Mouse (Mus musculus): Measurements from ENCODE around the gene Morc1.

The Morc1 gene

DNA sequence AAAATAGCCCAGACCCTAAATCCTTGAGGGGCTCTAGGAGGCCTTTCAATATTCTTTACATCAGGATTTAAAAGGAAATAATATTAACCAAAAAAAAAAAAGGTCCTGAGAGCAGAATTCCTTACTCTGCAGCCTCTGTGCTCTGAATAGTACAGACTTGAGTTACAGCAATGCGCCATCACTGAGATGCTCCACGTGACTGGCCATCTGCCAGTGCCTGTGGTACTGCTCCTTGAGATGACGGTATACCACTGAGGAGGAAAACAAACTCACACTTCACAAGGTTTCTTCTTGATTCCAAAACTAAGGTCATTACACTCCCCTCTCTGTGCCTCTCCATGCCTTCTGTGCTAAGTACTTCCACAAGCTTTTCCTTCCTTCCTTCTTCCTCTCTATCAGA lies 195.1 kb downstream of the Morc1 start:
- DNase-seq (ENCODE audit: inconsistent ontology term), result no peak

DNA sequence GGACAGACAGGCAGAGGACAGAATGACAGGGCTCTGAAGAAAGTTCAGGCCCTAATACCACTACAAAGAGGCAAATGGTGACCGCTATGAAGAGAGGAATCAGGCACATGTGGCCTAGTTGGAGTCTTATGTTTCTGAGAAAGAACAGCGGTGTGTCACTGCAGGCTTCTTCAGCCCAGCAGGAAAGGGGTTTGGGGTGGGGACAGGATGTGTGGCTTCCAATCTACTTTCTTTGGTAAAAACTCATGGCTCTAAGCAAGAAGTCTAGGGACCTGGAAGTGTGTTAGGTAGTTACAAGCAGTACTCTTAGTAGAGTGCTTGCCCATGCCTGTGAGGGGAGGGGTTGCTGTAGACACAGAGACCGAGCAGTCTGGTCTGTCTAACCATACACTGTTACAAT lies 196.3 kb downstream of the Morc1 start:
- no peak for DNase-seq (ENCODE audit: inconsistent ontology term)

DNA sequence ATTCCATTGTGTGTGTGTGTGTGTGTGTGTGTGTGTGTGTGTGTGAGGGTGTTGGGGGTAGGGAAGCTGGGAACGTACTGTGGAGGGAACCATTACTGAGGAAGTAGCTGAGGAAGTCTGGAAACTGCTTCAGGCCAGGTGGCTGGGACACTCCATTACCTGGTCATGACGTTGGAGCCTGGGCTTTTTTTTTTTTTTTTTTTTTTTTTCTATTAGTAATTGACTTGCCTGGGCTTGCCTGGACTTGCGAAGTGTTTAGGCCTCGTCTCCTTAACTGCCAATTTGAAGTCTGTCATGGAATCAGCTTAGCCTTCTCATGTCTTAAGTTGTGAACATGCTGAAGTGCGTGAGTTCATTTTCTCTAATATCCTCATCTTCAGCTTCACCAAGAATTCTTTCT lies 198.7 kb downstream of the Morc1 start:
- no peak for DNase-seq (ENCODE audit: inconsistent ontology term)

DNA sequence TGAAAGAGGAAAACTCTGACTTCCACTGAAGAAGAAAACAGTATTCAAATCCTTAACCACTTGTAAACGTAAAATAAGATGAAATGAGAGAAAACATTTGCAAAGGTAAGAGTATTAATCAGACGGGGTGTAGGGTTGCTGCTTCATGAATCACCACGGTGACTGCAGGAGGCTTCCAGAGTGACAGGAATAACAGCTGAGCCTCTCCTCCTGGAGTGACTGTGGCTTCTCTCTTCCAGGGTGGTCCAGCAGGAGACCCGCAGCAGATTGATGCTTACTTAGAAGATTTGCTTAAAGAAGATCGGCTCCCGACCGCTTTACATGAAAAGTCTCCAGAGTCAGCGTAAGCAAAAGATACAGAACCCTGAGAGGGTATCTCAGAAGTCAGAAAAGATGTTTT lies 199.4 kb downstream of the Morc1 start:
- no peak for DNase-seq (ENCODE audit: inconsistent ontology term)

DNA sequence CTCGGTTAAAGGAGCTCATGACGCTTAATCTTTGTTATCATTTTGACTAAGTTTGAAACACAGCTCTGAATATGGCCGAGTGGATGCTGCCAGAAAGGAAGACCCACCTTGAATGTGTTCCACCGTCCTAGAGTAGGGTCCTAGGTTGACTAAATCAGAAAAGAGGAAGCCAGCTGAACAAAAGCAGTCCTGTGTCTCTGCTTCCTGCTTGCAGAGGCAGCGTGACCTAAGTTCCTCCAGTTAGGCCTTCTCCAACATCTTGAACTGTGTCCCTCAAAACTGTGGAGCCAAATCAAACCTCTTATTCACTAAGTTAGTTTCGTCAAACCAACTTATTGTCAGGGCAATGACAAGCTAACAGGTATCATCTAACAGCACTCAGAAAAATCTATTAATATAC lies 201.3 kb downstream of the Morc1 start:
- no peak for DNase-seq (ENCODE audit: inconsistent ontology term)

DNA sequence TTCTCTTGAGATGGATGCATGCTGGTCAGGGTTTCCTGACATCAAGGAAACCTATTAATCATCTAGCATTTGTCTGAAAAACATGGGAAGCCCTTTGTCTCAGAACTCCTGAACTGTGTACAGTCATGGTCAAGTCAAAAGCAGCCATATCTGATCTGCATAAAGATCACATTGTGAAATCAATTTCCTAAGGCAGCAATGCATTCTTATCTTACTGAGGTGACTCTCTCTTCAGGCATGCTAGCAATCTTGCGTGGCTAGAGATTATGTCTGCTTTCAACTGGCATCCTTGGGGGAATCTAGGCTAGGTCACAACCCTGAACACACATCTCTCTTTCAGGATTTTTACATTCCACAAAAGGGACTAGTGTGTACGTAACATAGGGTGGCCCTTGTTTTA lies 215.2 kb downstream of the Morc1 start:
- DNase-seq (ENCODE audit: inconsistent ontology term), result peak; percentile 60

DNA sequence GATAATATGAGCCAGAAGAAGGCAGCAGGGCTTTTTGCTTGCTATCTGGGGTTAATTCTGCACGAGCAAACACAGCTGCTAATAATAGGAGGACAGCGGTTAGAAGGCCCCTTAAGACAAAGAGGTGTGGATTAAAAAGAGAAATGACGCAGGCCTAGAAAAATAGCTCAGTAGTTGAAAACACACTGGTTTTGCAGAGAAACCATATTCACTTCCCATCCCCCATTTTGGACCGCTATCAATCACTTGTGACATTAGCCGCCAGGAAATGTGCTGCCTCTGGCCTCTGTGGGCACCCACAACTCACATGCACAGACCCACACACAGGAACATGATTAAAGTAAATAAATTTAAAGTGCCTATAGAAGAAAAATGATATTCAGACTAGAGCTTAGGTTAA lies 240.7 kb downstream of the Morc1 start:
- DNase-seq (ENCODE audit: inconsistent ontology term), result no peak

DNA sequence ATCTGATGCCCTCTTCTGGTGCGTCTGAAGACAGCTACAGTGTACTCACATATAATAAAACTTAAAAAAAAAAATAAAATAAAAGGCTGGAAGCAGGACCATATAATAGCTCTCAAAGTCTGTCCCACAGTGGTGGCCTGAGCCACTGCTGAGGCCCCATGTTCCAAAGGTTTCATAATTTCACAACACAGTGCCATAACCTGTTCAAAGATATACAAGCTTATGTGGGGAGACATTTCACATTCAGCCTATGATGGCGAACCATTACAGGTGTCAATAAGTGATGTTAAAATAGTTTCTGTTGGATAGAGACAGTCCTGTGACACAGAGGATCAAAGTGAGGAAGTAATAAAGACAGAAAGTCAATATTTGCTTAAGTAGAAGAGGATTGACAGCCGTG lies 241.6 kb downstream of the Morc1 start:
- no peak for DNase-seq (ENCODE audit: inconsistent ontology term)

DNA sequence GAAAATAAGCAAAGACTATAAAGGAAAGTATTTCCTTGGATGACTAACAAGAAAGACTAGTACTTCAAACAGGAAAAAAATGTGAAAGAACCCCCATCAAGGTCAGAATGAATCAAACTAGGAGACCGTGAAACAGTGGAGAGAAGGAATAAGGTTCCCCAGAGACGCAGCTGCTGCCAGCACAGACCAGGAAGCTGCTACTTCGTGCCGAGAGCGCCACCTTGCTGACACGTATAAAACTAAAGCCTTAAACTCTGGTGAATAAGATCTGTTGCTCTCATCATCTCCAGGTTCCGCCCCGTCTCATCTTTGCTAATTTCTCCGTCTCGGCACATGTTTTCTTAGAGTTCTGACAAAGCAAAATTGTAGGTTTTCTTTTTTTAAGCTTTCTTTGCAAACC lies 244.6 kb downstream of the Morc1 start:
- peak; percentile 62 for DNase-seq (ENCODE audit: inconsistent ontology term)

DNA sequence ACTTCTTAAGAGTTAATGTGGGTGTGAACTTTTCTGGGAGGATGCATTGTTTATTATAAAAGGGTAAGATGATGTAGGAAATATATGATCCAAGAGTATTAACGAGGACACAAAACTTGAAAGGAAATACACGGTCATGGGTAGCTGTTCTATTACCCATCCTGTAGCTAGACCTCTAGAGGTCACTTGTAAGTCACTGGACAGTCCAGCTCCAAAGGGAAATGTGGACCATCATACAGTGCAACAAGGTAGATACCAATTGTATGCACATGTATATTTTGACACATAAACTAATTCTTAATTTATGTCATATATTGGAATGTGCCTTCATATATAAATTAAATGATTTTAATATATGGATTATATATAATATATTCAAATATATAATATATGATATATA lies 245.2 kb downstream of the Morc1 start:
- no peak for DNase-seq (ENCODE audit: inconsistent ontology term)

DNA sequence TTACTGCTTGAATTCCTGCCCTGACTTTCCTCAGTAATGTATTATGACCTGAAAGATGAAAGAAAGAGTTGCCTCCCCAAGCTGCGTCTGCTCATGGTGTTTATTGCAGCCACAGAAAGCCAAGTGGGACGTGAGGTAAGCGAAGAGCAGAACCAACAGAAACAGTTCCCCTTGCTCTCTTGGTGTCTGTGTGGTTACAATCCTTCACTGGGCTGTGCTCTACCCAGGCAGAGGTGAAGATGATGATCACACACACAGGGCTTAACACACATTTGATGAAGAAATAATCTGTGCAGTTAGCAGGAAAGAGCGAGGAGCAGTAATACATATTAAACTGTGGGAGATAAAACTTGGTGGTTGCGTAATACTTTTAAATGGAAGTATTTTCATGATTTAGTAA lies 246.3 kb downstream of the Morc1 start:
- no peak for DNase-seq (ENCODE audit: inconsistent ontology term)

DNA sequence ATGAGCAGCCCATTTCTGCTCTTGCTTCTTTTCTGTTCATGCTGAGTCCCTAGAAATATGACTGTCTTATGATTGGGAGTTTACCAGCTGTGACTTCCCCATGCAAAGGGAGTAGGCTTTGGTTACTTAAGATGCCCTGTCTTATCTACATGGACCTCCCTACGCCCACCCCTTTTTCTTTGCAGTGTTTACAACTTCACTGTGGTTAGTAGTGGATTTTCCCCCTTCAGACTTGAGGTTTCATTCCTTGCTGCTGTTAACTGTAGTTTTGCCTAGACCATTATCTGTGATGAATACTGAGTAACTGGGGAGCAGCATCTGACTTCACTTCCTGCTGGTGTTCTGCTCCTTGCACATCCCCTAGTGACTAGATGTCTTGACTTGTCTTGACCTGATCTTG lies 247.0 kb downstream of the Morc1 start:
- no peak for DNase-seq (ENCODE audit: inconsistent ontology term)
